Mouse (Mus musculus): ENCODE measurements at regions not wholly inside any gene's neighbourhood (a gene's known extent, or its start where the extent isn't known, plus 50 kb on each side); places are given as distances from the start of the nearest gene placed in this dataset.

DNA sequence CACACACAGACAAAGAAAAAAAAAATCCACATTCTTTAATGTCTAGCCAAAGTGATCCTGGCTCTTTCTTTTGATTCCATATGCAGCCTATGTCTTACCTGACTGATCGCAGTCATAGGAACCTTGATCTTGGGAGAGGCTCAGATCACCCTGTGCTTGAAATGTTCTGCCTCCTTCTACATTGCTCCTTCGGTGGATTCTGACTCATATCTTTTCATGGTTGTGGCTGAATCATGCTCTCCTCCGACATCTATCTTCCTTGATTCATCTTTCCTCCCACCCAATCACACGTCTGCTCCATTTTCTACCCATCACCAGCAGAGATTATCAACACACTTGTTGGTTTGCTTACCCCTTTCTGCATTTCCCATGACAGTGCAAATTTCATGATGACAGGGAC lies 132.0 kb downstream of the Gm11146 start:
- Histone ChIP-seq H3K36me3 (ENCODE audit: control insufficient read depth, insufficient read depth, low read length) (no peaks in the 10 kb centered on the region), H3K9ac (ENCODE audit: low read depth, low read length) (no peak overlapping the region), H3K27ac (ENCODE audit: low read depth, low read length) (no peak overlapping the region), H3K4me2 (replicated peaks; ENCODE audit: low read depth, low read length) (no peak overlapping the region), H3K27me3 (ENCODE audit: control insufficient read depth, insufficient read depth, low read length) (no peaks in the 10 kb centered on the region), H3K9me3 (ENCODE audit: control insufficient read depth, low read length) (no peaks in the 10 kb centered on the region), H3K4me3 (ENCODE audit: low read depth, low read length) (no peak overlapping the region), H3K4me1 (replicated peaks; ENCODE audit: control insufficient read depth, insufficient read depth, low read length) (no peaks in the 10 kb centered on the region)
- 94% methylated on average over 4 of the region's 4 CpGs for whole genome bisulfite sequencing
- DNase-seq (ENCODE audit: low spot score) (no peak), ATAC-seq (ENCODE audit: low FRiP score) (no peak)

DNA sequence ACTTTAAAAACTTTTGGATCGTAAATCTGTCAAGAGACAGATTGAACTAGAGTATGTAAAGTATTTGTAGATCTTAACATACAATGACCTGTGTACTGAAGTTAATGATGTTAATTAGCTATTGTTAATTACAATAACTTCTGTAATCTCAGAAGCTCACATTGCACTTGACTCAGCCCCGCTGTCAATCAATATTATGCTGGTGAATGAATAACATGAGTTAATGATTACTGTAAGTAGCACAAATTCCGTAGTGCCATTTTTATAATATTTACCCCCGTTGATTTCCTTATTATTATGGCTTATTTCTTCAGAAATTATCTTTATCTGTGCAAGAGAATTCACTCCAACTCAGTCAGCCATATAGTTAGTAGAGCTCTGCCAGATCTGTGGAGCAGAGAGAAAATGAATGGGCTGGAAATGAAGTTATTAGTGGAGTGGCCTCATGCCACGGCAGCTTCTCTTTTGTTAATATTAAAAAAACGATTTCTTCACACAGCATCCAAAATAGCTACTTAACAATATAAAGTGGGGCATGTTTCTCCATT lies 132.5 kb downstream of the Gm11146 start:
- Histone ChIP-seq H3K27ac (ENCODE audit: low read depth, low read length) (no peak overlapping the region), H3K9me3 (ENCODE audit: control insufficient read depth, low read length) (no peaks in the 10 kb centered on the region), H3K36me3 (ENCODE audit: control insufficient read depth, insufficient read depth, low read length) (no peaks in the 10 kb centered on the region), H3K4me2 (replicated peaks; ENCODE audit: low read depth, low read length) (no peak overlapping the region), H3K9ac (ENCODE audit: low read depth, low read length) (no peak overlapping the region), H3K27me3 (ENCODE audit: control insufficient read depth, insufficient read depth, low read length) (no peaks in the 10 kb centered on the region), H3K4me1 (replicated peaks; ENCODE audit: control insufficient read depth, insufficient read depth, low read length) (no peaks in the 10 kb centered on the region), H3K4me3 (ENCODE audit: low read depth, low read length) (no peak overlapping the region)
- no peak for DNase-seq (ENCODE audit: low spot score)
- ATAC-seq (ENCODE audit: low FRiP score): no peak
- 91% methylated on average over 6 of the region's 6 CpGs for WGBS

DNA sequence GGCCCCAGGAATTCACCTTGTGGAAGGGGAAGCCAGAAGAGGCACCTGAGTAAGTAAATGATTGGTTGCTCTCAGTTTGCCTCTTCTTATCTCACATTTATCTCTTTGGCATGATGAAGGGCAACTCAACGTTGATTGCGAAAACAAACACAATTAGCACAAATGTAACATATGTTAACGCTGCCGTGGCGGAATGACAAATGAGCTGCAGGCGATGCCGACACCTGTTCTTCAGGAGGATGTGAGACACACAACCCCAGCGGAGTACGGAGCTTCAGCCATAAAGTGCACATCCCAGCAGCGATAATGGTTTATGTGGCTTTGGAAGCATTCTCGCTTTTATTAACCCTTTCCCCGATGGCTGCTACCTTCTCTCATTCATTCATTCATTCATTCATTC lies 134.7 kb downstream of the Gm11146 start:
- H3K27ac ChIP-seq (ENCODE audit: low read depth, low read length): no peak overlapping the region
- H3K36me3 ChIP-seq (ENCODE audit: control insufficient read depth, insufficient read depth, low read length): no peaks in the 10 kb centered on the region
- no peaks in the 10 kb centered on the region for H3K27me3 ChIP-seq (ENCODE audit: control insufficient read depth, insufficient read depth, low read length)
- H3K9ac ChIP-seq (ENCODE audit: low read depth, low read length): no peak overlapping the region
- no peak for DNase-seq (ENCODE audit: low spot score)
- H3K9me3 ChIP-seq (ENCODE audit: control insufficient read depth, low read length): no peaks in the 10 kb centered on the region
- WGBS: 89% methylated on average over 12 of the region's 12 CpGs
- no peak overlapping the region for H3K4me2 ChIP-seq (replicated peaks; ENCODE audit: low read depth, low read length)
- H3K4me1 ChIP-seq (replicated peaks; ENCODE audit: control insufficient read depth, insufficient read depth, low read length): no peaks in the 10 kb centered on the region
- no peak for ATAC-seq (ENCODE audit: low FRiP score)
- H3K4me3 ChIP-seq (ENCODE audit: low read depth, low read length): no peak overlapping the region

DNA sequence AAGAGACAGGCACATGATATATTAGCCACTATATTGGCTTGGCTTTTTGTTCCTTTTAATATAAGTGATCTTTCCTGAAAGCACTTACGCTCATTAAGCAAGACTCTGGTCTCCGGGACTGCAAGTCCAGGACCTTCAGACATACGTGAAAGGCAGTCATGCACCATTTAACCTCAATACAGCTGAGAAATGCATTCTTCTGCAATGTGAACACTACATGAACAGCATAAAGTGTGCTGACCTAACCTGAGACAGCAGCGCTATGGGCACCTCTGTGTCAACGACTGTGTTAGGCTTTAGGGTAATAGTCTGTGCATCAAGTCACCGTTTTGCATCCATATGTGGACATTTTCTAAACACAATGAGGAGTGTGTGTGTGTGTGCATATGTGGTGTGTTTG lies 137.3 kb downstream of the Gm11146 start:
- Histone ChIP-seq H3K9me3 (ENCODE audit: control insufficient read depth, low read length) (no peaks in the 10 kb centered on the region), H3K4me2 (replicated peaks; ENCODE audit: low read depth, low read length) (no peak overlapping the region), H3K27ac (ENCODE audit: low read depth, low read length) (no peak overlapping the region), H3K4me3 (ENCODE audit: low read depth, low read length) (no peak overlapping the region), H3K27me3 (ENCODE audit: control insufficient read depth, insufficient read depth, low read length) (no peaks in the 10 kb centered on the region), H3K4me1 (replicated peaks; ENCODE audit: control insufficient read depth, insufficient read depth, low read length) (no peaks in the 10 kb centered on the region; the same call in 1 of the 2 replicates), H3K9ac (ENCODE audit: low read depth, low read length) (no peak overlapping the region), H3K36me3 (ENCODE audit: control insufficient read depth, insufficient read depth, low read length) (no peaks in the 10 kb centered on the region)
- WGBS: 42% methylated on average over 6 of the region's 6 CpGs
- ATAC-seq (ENCODE audit: low FRiP score) (peak; percentile 49), DNase-seq (ENCODE audit: low spot score) (no peak)

DNA sequence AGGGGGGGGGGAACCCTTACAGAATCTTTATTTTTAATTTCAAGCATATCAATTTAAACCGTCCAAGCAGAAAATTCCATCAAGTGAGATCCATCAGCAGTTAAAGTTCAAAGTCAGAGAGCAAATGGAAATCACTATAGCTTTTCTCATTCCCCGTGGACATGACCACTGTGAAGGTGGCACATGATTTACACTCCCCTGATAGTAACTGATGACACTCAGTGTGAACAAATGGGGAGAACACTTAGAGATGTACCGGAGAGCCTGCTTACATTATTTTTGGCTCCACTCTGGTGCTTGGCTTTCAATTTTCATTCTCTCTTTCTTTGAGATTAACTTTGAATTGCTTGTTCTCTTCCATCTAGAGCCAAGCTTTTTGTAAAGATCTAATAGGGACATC lies 140.0 kb downstream of the Gm11146 start:
- Histone ChIP-seq H3K4me3 (ENCODE audit: low read depth, low read length) (no peak overlapping the region), H3K9me3 (ENCODE audit: control insufficient read depth, low read length) (no peaks in the 10 kb centered on the region), H3K27ac (ENCODE audit: low read depth, low read length) (no peak overlapping the region), H3K9ac (ENCODE audit: low read depth, low read length) (no peak overlapping the region), H3K36me3 (ENCODE audit: control insufficient read depth, insufficient read depth, low read length) (no peaks in the 10 kb centered on the region), H3K27me3 (ENCODE audit: control insufficient read depth, insufficient read depth, low read length) (no peaks in the 10 kb centered on the region), H3K4me2 (replicated peaks; ENCODE audit: low read depth, low read length) (no peak overlapping the region), H3K4me1 (replicated peaks; ENCODE audit: control insufficient read depth, insufficient read depth, low read length) (no peaks in the 10 kb centered on the region; the same call in 1 of the 2 replicates)
- DNase-seq (ENCODE audit: low spot score) (no peak), ATAC-seq (ENCODE audit: low FRiP score) (peak; percentile 61; the same call in 1 of the 2 replicates)
- WGBS: 57% methylated on average over 3 of the region's 3 CpGs

DNA sequence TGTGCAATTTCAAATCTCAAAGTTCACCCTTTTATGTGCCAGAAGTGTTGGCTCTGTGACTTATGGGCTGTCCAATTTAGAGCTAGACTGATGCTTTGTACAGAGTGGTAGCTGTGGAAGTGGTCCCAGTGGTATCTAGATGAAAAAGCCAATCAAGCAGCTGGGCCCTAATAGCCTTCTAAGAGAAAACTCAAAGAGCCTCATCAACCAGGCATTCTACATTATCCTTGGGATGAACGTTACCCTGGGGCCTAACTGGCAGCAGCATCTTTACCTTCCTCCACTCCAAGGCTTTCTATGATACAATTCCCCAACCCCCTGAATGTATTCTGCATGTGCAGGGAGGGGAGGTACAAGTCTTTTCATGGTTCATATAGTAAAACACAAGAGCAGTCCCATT lies 140.4 kb downstream of the Gm11146 start:
- 56% methylated on average over 1 of the region's 1 CpGs for WGBS
- 0 out of 2 replicates have a peak overlapping the region, but pooled peaks have one; percentile 53 for H3K27ac ChIP-seq (ENCODE audit: low read depth, low read length)
- no peaks in the 10 kb centered on the region for H3K36me3 ChIP-seq (ENCODE audit: control insufficient read depth, insufficient read depth, low read length)
- H3K4me3 ChIP-seq (ENCODE audit: low read depth, low read length): no peak overlapping the region
- no peaks in the 10 kb centered on the region for H3K9me3 ChIP-seq (ENCODE audit: control insufficient read depth, low read length)
- DNase-seq (ENCODE audit: low spot score) (no peak), ATAC-seq (ENCODE audit: low FRiP score) (peak; percentile 77)
- H3K9ac ChIP-seq (ENCODE audit: low read depth, low read length): no peak overlapping the region
- no peak overlapping the region for H3K4me2 ChIP-seq (replicated peaks; ENCODE audit: low read depth, low read length)
- H3K4me1 ChIP-seq (replicated peaks; ENCODE audit: control insufficient read depth, insufficient read depth, low read length): no peaks in the 10 kb centered on the region; the same call in 1 of the 2 replicates
- no peaks in the 10 kb centered on the region for H3K27me3 ChIP-seq (ENCODE audit: control insufficient read depth, insufficient read depth, low read length)

DNA sequence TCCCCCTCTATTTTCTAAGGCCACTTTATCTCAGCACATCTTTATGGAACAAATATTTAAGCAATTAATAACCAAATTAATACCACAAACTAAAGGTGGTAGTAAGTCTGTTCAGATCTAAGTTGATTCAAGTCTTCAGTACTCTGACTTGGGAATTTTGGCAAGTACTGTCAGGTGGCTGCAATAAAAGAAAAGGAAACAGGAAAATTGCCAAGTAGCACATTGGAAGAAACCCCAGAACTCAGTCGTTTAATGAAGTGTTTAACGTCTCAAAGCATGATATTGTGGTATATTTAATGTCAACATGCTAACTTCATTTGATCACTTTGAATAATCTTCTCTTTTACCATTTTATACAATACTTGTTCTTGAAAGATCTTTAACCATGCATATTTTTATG lies 142.2 kb downstream of the Gm11146 start:
- ATAC-seq (ENCODE audit: low FRiP score): no peak
- Histone ChIP-seq H3K27me3 (ENCODE audit: control insufficient read depth, insufficient read depth, low read length) (no peaks in the 10 kb centered on the region), H3K4me1 (replicated peaks; ENCODE audit: control insufficient read depth, insufficient read depth, low read length) (no peaks in the 10 kb centered on the region; the same call in 1 of the 2 replicates), H3K27ac (ENCODE audit: low read depth, low read length) (no peak overlapping the region), H3K4me3 (ENCODE audit: low read depth, low read length) (no peak overlapping the region), H3K36me3 (ENCODE audit: control insufficient read depth, insufficient read depth, low read length) (no peaks in the 10 kb centered on the region), H3K9ac (ENCODE audit: low read depth, low read length) (no peak overlapping the region), H3K9me3 (ENCODE audit: control insufficient read depth, low read length) (no peaks in the 10 kb centered on the region), H3K4me2 (replicated peaks; ENCODE audit: low read depth, low read length) (no peak overlapping the region)
- DNase-seq (ENCODE audit: low spot score): no peak
- WGBS: 87% methylated on average over 2 of the region's 2 CpGs

DNA sequence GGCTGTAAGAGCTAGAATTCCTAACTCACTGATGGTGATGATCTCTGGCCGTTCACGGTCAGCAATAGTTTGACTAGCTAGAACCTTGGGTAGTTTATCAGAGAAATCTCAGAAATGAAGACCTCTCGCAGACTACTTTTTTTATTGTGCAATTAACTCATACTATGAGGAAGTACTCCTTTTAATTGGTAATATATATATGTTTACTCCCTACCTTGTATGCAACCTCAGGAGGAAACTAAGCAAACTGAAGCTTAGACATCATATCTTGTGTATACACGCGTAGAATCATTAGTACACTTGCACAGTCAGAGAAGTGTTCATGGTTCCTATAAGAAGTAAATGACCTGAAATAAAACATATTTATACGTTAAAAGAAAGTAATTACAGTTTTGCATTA lies 157.2 kb downstream of the Gm11146 start:
- H3K4me3 ChIP-seq (ENCODE audit: low read depth, low read length): no peak overlapping the region
- H3K4me1 ChIP-seq (replicated peaks; ENCODE audit: control insufficient read depth, insufficient read depth, low read length): 0 out of 2 replicates have a peak, but pooled peaks cover 3% of the 10 kb centered on the region
- no peak overlapping the region for H3K4me2 ChIP-seq (replicated peaks; ENCODE audit: low read depth, low read length)
- DNase-seq (ENCODE audit: low spot score): no peak
- no peaks in the 10 kb centered on the region for H3K9me3 ChIP-seq (ENCODE audit: control insufficient read depth, low read length)
- 94% methylated on average over 6 of the region's 6 CpGs for WGBS
- H3K36me3 ChIP-seq (ENCODE audit: control insufficient read depth, insufficient read depth, low read length): no peaks in the 10 kb centered on the region
- no peaks in the 10 kb centered on the region for H3K27me3 ChIP-seq (ENCODE audit: control insufficient read depth, insufficient read depth, low read length)
- no peak for ATAC-seq (ENCODE audit: low FRiP score)
- no peak overlapping the region for H3K9ac ChIP-seq (ENCODE audit: low read depth, low read length)
- H3K27ac ChIP-seq (ENCODE audit: low read depth, low read length): no peak overlapping the region

DNA sequence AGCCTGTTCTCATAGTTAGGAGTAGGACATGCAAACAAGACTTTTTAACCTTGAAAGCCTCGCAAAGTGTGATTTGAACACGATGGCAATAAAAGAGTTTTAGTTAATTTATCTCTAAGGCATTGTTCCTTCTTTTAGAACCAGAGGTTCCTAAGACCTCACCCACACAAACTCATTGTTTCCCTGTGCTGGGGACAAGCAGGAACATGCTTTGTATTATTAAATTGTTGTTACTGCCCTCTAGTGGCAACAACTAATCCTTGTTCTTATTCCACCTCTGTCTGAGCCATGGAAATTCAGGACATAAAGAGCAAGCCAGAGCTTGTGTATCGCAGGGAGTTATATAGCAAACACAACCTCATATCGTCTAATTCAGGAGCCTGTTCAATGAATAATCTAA lies 157.9 kb downstream of the Gm11146 start:
- H3K9me3 ChIP-seq (ENCODE audit: control insufficient read depth, low read length): no peaks in the 10 kb centered on the region
- WGBS: 25% methylated on average over 4 of the region's 4 CpGs
- H3K9ac ChIP-seq (ENCODE audit: low read depth, low read length): no peak overlapping the region
- H3K4me1 ChIP-seq (replicated peaks; ENCODE audit: control insufficient read depth, insufficient read depth, low read length): 0 out of 2 replicates have a peak, but pooled peaks cover 3% of the 10 kb centered on the region
- DNase-seq (ENCODE audit: low spot score): peak; percentile 76
- no peaks in the 10 kb centered on the region for H3K36me3 ChIP-seq (ENCODE audit: control insufficient read depth, insufficient read depth, low read length)
- H3K4me3 ChIP-seq (ENCODE audit: low read depth, low read length): no peak overlapping the region
- ATAC-seq (ENCODE audit: low FRiP score): peak; percentile 80
- no peak overlapping the region for H3K27ac ChIP-seq (ENCODE audit: low read depth, low read length)
- no peak overlapping the region for H3K4me2 ChIP-seq (replicated peaks; ENCODE audit: low read depth, low read length)
- no peaks in the 10 kb centered on the region for H3K27me3 ChIP-seq (ENCODE audit: control insufficient read depth, insufficient read depth, low read length)

All from hindbrain, embryonic 11.5 days (tissue).